Mouse (Mus musculus) lung, embryonic 16.5 days (tissue): ENCODE results near the gene Spr. TPM values are rescaled to one million over a fixed set of nuclear protein-coding genes. Genes with fewer than 3 reads are reported as not detected.

ENCODE experiments used
- ATAC-seq: fragments of 200-750 bp; cut with Nextera tagmentation; 2 replicates; pipeline ENCODE4 v1.8.0; 2017; ENCODE audit warnings: low read depth, mild to moderate bottlenecking, moderate library complexity
- H3K27ac ChIP-seq: fragments of 300-500 bp; sonication (generic); 2 replicates; pipeline ENCODE4 v1.5.1; 2014; ENCODE audit warnings: mild to moderate bottlenecking, control low read depth, low read length
- H3K27me3 ChIP-seq: fragments of 300-500 bp; sonication (generic); 2 replicates; pipeline ENCODE4 v1.6.1; 2014; ENCODE audit warnings: low read depth, low read length, mixed read lengths; ENCODE audit not compliant: control insufficient read depth, insufficient read depth
- H3K36me3 ChIP-seq: fragments of 300-500 bp; sonication (generic); 2 replicates; pipeline ENCODE4 v1.6.1; 2014; ENCODE audit warnings: low read length; ENCODE audit not compliant: control insufficient read depth, insufficient read depth
- H3K4me1 ChIP-seq: fragments of 300-500 bp; sonication (generic); replicated peaks from 2 replicates; pipeline ENCODE4 v1.6.1; 2014; ENCODE audit warnings: low read length, mixed read lengths; ENCODE audit not compliant: control insufficient read depth, insufficient read depth
- H3K4me2 ChIP-seq: fragments of 300-500 bp; sonication (generic); 2 replicates; pipeline ENCODE4 v1.6.1; 2014; ENCODE audit warnings: low read depth, low read length, control low read depth
- H3K4me3 ChIP-seq: fragments of 300-500 bp; sonication (generic); 2 replicates; pipeline ENCODE4 v1.5.1; 2014; ENCODE audit warnings: mild to moderate bottlenecking, low read length, control low read depth
- H3K9ac ChIP-seq: fragments of 300-500 bp; sonication (generic); 2 replicates; pipeline ENCODE4 v1.6.1; 2014; ENCODE audit warnings: low read length, control low read depth
- H3K9me3 ChIP-seq: fragments of 300-500 bp; sonication (generic); 2 replicates; pipeline ENCODE4 v1.6.1; 2016; ENCODE audit warnings: low read length; ENCODE audit not compliant: control insufficient read depth
- WGBS: fragments of 180-500 bp; shearing (Covaris S2); extraction: QIAGEN DNeasy Blood & Tissue Kit; methylation state at CpG from one replicate; pipeline ENCODE4 v1.1.7; 2014; 5-methylcytosine and 5-hydroxymethylcytosine counted together
- polyA plus RNA-seq: library from polyadenylated mRNA; unstranded; fragments of >200 nt; fragmentation: Nextera tagmentation; extraction: Ambion mirVana; gene quantifications from 2 replicates; pipeline ENCODE4 v1.2.1, GENCODE M21; 2015

The Spr gene
- 63.6 and 65.6 TPM in 2 replicates for polyA plus RNA-seq

- Histone ChIP-seq H3K4me3 (peak within 1 kb of the TSS; percentile 91), H3K4me1 (peaks cover 5% of the 10 kb centered on the region; the same call in 1 of the 2 replicates), H3K36me3 (no peaks in the 10 kb centered on the region), H3K27ac (peak within 1 kb of the TSS; percentile 97), H3K9ac (peak within 1 kb of the TSS; percentile 92), H3K9me3 (no peaks in the 10 kb centered on the region), H3K27me3 (no peaks in the 10 kb centered on the region), H3K4me2 (peak within 1 kb of the TSS; percentile 61)
- WGBS: under 1% methylated on average over 49 of the region's 49 CpGs
- peak; percentile 95 for ATAC-seq
Observed at GRCm38 (mm10) chr6:85137217-85138035, at the start of gene Spr. Gene Spr (minus strand): TSS chr6:85137766.

DNA sequence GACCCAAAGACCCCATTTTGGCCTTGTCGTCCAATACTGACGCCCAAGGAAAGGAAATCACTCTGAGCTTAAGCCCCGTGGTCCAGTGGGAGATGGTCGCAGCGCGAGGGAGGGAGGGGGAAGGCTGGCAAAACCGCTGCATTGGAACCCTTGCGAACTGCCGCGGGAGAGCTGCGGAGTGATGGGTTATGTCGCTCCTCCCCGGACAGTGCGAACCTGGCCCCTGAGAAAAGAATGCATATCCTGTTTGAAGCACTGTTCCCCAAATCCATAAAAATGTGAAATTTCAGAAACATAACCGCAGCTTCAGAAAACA, 49.1 kb upstream of the Spr start:
- H3K36me3 ChIP-seq: no peaks in the 10 kb centered on the region
- WGBS: 0% methylated on average over 15 of the region's 15 CpGs
- H3K27me3 ChIP-seq: peaks cover 73% of the 10 kb centered on the region
- H3K9ac ChIP-seq: no peak overlapping the region
- no peaks in the 10 kb centered on the region for H3K9me3 ChIP-seq
- no peak overlapping the region for H3K4me2 ChIP-seq
- H3K4me3 ChIP-seq: no peak overlapping the region
- no peak overlapping the region for H3K27ac ChIP-seq
- ATAC-seq: no peak
- peaks cover 19% of the 10 kb centered on the region for H3K4me1 ChIP-seq

- Histone ChIP-seq H3K36me3 (no peaks in the 10 kb centered on the region), H3K9ac (no peak overlapping the region), H3K27ac (no peak overlapping the region), H3K9me3 (no peaks in the 10 kb centered on the region), H3K4me2 (peak overlapping the region; percentile 47), H3K4me1 (peaks cover 19% of the 10 kb centered on the region), H3K4me3 (peak overlapping the region; percentile 37), H3K27me3 (peaks cover 68% of the 10 kb centered on the region)
- no peak for ATAC-seq
- WGBS: 4% methylated on average over 33 of the region's 33 CpGs
Observed at GRCm38 (mm10) chr6:85186033-85186743, 48.6 kb upstream of the Spr start.

DNA sequence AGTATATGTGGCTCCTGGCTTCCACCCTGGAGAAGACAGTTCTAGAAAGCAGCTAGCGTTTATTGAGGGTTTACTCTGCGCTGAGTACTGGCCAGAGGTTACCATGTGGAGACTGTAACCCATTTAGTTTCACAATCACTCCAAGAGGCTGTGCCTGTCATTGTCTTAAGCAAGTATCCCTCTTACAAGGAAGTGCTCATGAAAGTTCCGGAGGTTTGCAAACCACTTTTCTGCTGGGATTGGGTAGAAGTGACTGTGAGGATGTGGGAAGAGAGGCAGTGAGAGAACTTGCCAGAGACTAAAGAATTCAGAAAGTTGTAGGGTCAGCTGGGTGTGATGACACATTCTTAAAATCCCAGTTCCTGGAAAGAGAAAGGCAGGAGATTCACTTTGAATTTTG, 46.4 kb upstream of the Spr start:
- H3K9ac ChIP-seq: no peak overlapping the region
- peaks cover 49% of the 10 kb centered on the region for H3K27me3 ChIP-seq
- 41% methylated on average over 3 of the region's 3 CpGs for WGBS
- H3K27ac ChIP-seq: no peak overlapping the region
- H3K4me1 ChIP-seq: peaks cover 11% of the 10 kb centered on the region
- no peak overlapping the region for H3K4me3 ChIP-seq
- no peaks in the 10 kb centered on the region for H3K9me3 ChIP-seq
- H3K36me3 ChIP-seq: no peaks in the 10 kb centered on the region
- H3K4me2 ChIP-seq: no peak overlapping the region
- no peak for ATAC-seq

GRCm38 (mm10) chr6:85180036-85180435, 42.5 kb upstream of the Spr start:
- Histone ChIP-seq H3K27ac (no peak overlapping the region), H3K9ac (no peak overlapping the region), H3K4me3 (no peak overlapping the region), H3K9me3 (no peaks in the 10 kb centered on the region), H3K36me3 (no peaks in the 10 kb centered on the region), H3K4me2 (no peak overlapping the region), H3K4me1 (no peaks in the 10 kb centered on the region), H3K27me3 (peaks cover 15% of the 10 kb centered on the region)
- WGBS: 53% methylated on average over 2 of the region's 2 CpGs
- no peak for ATAC-seq

DNA sequence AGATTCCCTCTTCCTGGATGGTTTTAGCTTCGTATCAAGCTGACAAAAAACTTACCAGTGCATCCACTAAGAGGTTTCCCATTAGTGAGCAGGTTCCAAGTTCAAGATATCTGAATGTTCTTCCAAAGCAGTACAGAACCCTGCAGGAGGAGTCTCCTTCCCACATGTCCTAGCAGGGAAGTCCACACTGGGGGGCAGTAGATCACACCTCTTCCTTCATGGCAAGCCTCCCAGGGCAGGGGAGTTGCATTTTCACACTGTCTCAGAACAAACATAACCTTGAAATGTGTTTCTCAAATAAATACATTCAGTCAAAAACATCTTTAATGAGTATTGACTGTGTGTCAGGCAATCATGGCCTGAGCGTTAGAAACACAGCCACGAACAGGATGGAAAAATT, 42.0 kb upstream of the Spr start:
- WGBS: 66% methylated on average over 3 of the region's 3 CpGs
- no peak overlapping the region for H3K4me2 ChIP-seq
- no peaks in the 10 kb centered on the region for H3K9me3 ChIP-seq
- H3K36me3 ChIP-seq: no peaks in the 10 kb centered on the region
- H3K9ac ChIP-seq: no peak overlapping the region
- H3K4me1 ChIP-seq: no peaks in the 10 kb centered on the region
- H3K4me3 ChIP-seq: no peak overlapping the region
- H3K27me3 ChIP-seq: peaks cover 13% of the 10 kb centered on the region
- no peak overlapping the region for H3K27ac ChIP-seq
- ATAC-seq: no peak

DNA sequence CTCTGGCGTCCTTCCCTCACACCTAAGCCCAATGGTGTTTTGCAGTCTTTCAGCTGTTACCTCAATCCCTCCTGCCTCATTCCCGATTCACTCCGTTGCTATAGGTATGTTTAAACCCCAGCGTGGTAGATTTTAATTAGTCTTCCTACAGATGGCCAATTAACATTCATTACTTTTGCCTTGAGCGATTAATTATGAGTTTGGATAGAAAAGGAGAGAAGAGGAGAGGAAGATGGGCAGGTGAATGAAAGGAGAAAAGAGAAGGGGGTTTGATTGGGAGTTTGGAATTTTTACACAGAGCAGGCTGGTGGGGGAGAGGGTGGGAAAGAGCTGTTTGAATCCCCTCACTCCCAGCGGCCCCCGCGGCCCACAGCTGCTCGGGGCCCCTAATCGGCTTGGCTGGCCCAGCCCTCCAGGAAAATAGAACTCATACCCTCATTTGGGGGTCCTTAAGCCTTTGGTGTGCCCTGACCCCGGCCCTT, 27.9 kb upstream of the Spr start:
- H3K36me3 ChIP-seq: no peaks in the 10 kb centered on the region
- no peak for ATAC-seq
- H3K9me3 ChIP-seq: no peaks in the 10 kb centered on the region
- H3K4me2 ChIP-seq: no peak overlapping the region
- no peaks in the 10 kb centered on the region for H3K4me1 ChIP-seq
- no peaks in the 10 kb centered on the region; the same call in 1 of the 2 replicates for H3K27me3 ChIP-seq
- no peak overlapping the region for H3K4me3 ChIP-seq
- H3K27ac ChIP-seq: no peak overlapping the region
- WGBS: 56% methylated on average over 11 of the region's 11 CpGs
- H3K9ac ChIP-seq: no peak overlapping the region

DNA sequence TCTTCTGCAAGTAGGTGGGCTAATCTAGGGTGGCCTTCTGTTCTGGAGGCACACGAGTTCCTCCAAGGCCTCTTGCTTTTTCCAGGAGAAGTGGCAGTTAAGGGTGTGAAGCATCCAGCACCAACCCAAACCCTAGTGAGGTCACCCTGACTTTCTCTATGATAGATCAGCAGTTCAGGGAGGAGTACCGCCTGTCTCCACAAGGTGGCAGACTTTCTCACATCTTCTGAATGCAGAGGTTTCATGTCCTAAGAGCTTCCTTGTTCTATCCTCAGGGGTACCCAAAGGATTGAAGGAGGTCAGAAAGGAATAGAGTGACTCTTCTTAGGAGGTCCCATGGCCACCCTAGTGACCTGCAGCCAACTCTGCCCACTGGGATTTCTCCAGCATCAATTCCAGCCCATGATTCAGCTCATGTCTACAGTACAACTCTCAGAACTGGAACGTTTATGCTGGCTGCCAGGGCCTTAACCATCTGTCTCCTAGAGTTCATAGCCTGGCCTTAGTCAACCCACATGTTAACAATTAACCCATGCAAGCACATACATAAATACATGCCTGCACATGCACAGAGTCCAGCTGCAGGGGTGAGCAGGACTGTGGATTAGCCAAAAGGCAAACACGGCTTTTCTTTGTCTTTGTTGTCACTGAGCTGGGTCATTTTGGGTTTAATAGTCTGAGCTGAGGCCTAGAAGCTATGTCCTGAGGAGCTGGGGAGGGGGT, 22.8 kb upstream of the Spr start:
- Histone ChIP-seq H3K9ac (no peak overlapping the region), H3K4me1 (peaks cover under 1% of the 10 kb centered on the region; the same call in 1 of the 2 replicates), H3K27me3 (no peaks in the 10 kb centered on the region), H3K9me3 (no peaks in the 10 kb centered on the region), H3K4me3 (no peak overlapping the region), H3K4me2 (no peak overlapping the region), H3K27ac (no peak overlapping the region), H3K36me3 (no peaks in the 10 kb centered on the region)
- 0 out of 2 replicates have a peak, but pooled peaks have one; percentile 16 for ATAC-seq
- WGBS: 41% methylated on average over 4 of the region's 4 CpGs
